Mouse (Mus musculus) central nervous system, embryonic 14 days (tissue): ENCODE measurements around the gene Mrps5. TPM values are rescaled to one million over a fixed set of nuclear protein-coding genes. Genes with fewer than 3 reads are reported as not detected.

Source experiments
- polyA plus RNA-seq: library from polyadenylated mRNA; depleted of rRNA; stranded (reverse); fragments of >200 nt; gene quantifications from 2 replicates; pipeline ENCODE4 v1.2.3, GENCODE M21; 2012; rRNA removed

Gene Mrps5
- polyA plus RNA-seq, result 143 and 146 TPM in 2 replicates

GRCm38 (mm10) chr2:127586694-127587513, at the start of gene Mrps5, which contains the start of gene Zfp661:
Gene Mrps5, plus strand, starts transcription at chr2:127587222.
Gene Zfp661, minus strand, starts transcription at chr2:127587094.

GRCm38 (mm10) chr2:127541185-127541584, 45.8 kb upstream of the Mrps5 start, which contains the start of gene Prom2:
Gene Prom2, minus strand, starts transcription at chr2:127541467.

GRCm38 (mm10) chr2:127656086-127656720, 69.2 kb downstream of the Mrps5 start, which contains the start of gene Mal:
Gene Mal, minus strand, starts transcription at chr2:127656695.

Other genes starting within 250 kb of the Mrps5 start
- gene Astl, start 248.6 kb upstream of the Mrps5 start, polyA plus RNA-seq, result not detected in 2 replicates
- gene Adra2b, start 224.0 kb upstream of the Mrps5 start, polyA plus RNA-seq, result 0.18 and 0.20 TPM in 2 replicates
- gene Gpat2, start 162.0 kb upstream of the Mrps5 start, polyA plus RNA-seq, result 0.06 and 0.30 TPM in 2 replicates
- gene Fahd2a, start 142.7 kb upstream of the Mrps5 start, polyA plus RNA-seq, result 28.9 and 31.4 TPM in 2 replicates
- 12.7 and 14.6 TPM in 2 replicates for gene Kcnip3, start 65.1 kb upstream of the Mrps5 start, polyA plus RNA-seq
- gene Prom2, start 45.8 kb upstream of the Mrps5 start, polyA plus RNA-seq, result 0.05 and 0.79 TPM in 2 replicates
- 9.4 and 10.4 TPM in 2 replicates for gene Zfp661, start 128 bp upstream of the Mrps5 start, polyA plus RNA-seq
- gene Mal, start 69.5 kb downstream of the Mrps5 start, polyA plus RNA-seq, result 0.66 and 1.2 TPM in 2 replicates
- gene Mall, start 142.7 kb downstream of the Mrps5 start, polyA plus RNA-seq, result 0.87 and 2.4 TPM in 2 replicates
- gene Nphp1, start 201.7 kb downstream of the Mrps5 start, polyA plus RNA-seq, result 24.0 and 25.0 TPM in 2 replicates
- 52.7 and 53.4 TPM in 2 replicates for gene Mtln, start 205.3 kb downstream of the Mrps5 start, polyA plus RNA-seq
- 17.2 and 24.7 TPM in 2 replicates for gene Bub1, start 244.6 kb downstream of the Mrps5 start, polyA plus RNA-seq